Mouse (Mus musculus): ENCODE measurements around the gene Zbtb8os. TPM values are rescaled to one million over a fixed set of nuclear protein-coding genes. Genes with fewer than 3 reads are reported as not detected.

The Zbtb8os gene
- polyA plus RNA-seq, 1 experiment from 2014 or later, result 49.5 TPM

DNA sequence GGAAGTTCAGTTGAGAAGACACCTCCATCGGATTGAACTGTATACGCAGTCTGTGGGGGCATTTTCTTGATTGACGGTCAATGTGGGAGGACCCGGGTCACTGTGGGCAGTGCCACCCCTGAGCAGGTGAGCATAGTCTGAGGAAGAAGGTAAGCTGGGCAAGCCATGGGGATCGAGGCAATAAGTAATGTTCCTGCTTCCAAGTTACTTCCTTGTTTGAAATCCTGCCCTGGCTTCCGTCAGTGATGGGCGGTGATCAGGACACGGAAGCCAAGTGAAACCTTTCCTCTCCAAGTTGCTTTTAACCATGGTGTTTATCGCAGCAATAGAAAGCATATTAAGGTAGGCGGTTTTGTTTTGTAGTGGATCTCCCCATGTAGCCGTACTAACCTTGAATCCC is 50.2 kb downstream of the Zbtb8os start:
- H3K27ac ChIP-seq, result no peak overlapping the region
- H3K9me3 ChIP-seq (replicated peaks), result no peaks in the 10 kb centered on the region
- no peaks in the 10 kb centered on the region for H3K36me3 ChIP-seq
- no peak overlapping the region for H3K4me3 ChIP-seq
- no peak for DNase-seq (ENCODE audit: low spot score)
- H3K4me1 ChIP-seq, result no peaks in the 10 kb centered on the region
- WGBS, result 90% methylated on average over 11 of the region's 11 CpGs
- no peaks in the 10 kb centered on the region for H3K27me3 ChIP-seq (ENCODE audit: low read depth, poor library complexity, severe bottlenecking)

GRCm38 (mm10) chr4:129386269-129386946 is 50.9 kb downstream of the Zbtb8os start:
- Histone ChIP-seq H3K27ac (no peak overlapping the region), H3K4me3 (no peak overlapping the region), H3K9me3 (replicated peaks) (no peaks in the 10 kb centered on the region), H3K36me3 (no peaks in the 10 kb centered on the region), H3K4me1 (no peaks in the 10 kb centered on the region), H3K27me3 (ENCODE audit: low read depth, poor library complexity, severe bottlenecking) (no peaks in the 10 kb centered on the region)
- DNase-seq (ENCODE audit: low spot score), result no peak
- 87% methylated on average over 8 of the region's 8 CpGs for WGBS

DNA sequence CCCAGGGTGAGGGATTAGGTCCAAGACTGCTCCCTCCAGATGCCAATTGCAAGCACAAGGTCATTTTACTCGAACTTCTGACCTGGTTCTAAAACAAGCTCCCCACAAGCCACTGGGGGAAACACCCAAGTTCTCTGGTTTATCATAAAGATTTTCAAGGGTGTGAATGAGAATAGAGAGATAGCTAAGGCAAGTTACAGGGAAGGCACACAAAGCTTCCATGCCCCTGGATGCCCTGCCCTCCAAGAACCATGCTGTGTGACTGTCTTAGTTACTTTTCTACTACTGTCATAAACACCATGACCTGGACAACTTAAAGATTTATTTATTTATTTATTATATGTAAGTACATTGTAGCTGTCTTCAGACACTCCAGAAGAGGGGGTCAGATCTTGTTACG is 51.5 kb downstream of the Zbtb8os start:
- DNase-seq (ENCODE audit: low spot score), result no peak
- Histone ChIP-seq H3K27ac (no peak overlapping the region), H3K4me1 (no peaks in the 10 kb centered on the region), H3K36me3 (no peaks in the 10 kb centered on the region), H3K9me3 (replicated peaks) (no peaks in the 10 kb centered on the region), H3K27me3 (ENCODE audit: low read depth, poor library complexity, severe bottlenecking) (no peaks in the 10 kb centered on the region), H3K4me3 (no peak overlapping the region)
- WGBS, result 82% methylated on average over 2 of the region's 2 CpGs

GRCm38 (mm10) chr4:129388404-129388803 is 52.9 kb downstream of the Zbtb8os start:
- Histone ChIP-seq H3K9me3 (replicated peaks) (no peaks in the 10 kb centered on the region), H3K4me3 (no peak overlapping the region), H3K27me3 (ENCODE audit: low read depth, poor library complexity, severe bottlenecking) (no peaks in the 10 kb centered on the region), H3K4me1 (no peaks in the 10 kb centered on the region), H3K36me3 (no peaks in the 10 kb centered on the region), H3K27ac (no peak overlapping the region)
- no peak for DNase-seq (ENCODE audit: low spot score)
- 91% methylated on average over 5 of the region's 5 CpGs for WGBS

DNA sequence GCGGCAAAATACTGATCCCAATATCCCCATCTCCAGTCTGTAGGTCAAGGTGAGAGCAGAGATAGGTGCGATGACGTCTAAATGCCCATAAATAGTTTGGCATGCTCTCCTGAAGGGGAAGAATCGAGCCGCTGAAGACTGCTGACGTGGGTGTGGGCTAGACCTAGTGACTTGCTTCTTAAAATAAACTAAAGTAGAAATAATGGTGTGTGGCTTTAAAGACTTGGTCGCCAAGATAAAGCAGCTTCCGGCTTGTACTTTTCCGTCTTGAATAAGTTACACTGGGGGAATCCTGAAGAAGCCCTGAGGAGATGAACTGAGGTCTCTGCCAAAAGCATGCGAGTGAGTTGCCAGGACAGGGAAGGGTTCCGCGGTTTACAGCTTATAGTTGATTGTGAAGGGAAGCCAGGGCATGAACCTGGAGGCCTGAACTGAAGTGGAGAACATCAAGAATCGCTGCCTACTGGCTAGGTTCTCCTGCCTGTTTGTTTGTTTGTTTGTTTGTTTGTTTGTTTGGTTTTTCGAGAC is 54.8 kb downstream of the Zbtb8os start:
- H3K4me1 ChIP-seq, result peaks cover 7% of the 10 kb centered on the region; the same call in 1 of the 2 replicates
- no peaks in the 10 kb centered on the region for H3K9me3 ChIP-seq (replicated peaks)
- no peak overlapping the region for H3K27ac ChIP-seq
- no peaks in the 10 kb centered on the region for H3K27me3 ChIP-seq (ENCODE audit: low read depth, poor library complexity, severe bottlenecking)
- H3K36me3 ChIP-seq, result no peaks in the 10 kb centered on the region
- no peak overlapping the region for H3K4me3 ChIP-seq
- WGBS, result 88% methylated on average over 14 of the region's 14 CpGs
- no peak for DNase-seq (ENCODE audit: low spot score)

DNA sequence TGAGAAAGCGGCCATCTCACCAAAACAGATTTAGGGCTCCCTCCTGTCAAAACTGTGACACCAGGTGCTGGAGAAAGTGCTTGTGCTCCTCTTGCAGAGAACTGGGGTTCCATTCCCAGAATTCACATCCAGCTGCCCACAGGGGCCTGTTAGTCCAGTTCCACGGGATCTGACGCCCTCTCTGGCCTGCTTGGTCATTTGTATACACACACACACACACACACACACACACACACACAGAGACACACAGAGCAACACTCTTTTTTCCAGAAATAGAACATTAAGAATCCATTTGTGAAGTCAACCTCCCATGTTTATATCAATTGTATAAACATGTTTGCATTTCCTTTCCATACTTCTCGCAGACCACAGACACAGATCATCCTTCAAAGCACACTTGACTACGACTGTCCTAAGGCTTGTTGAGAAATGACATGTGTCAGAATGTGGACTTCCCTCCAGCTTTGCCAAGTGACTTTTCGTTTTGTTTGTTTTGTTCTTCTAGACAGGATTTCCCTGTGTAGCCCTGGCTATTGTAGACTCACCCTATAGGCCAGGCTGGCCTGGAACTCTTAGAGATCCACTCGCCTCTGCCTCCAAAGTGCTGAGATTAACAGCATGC is 55.6 kb downstream of the Zbtb8os start:
- H3K4me3 ChIP-seq, result no peak overlapping the region
- no peak overlapping the region for H3K27ac ChIP-seq
- H3K9me3 ChIP-seq (replicated peaks), result no peaks in the 10 kb centered on the region
- 89% methylated on average over 7 of the region's 7 CpGs for WGBS
- no peak for DNase-seq (ENCODE audit: low spot score)
- H3K27me3 ChIP-seq (ENCODE audit: low read depth, poor library complexity, severe bottlenecking), result no peaks in the 10 kb centered on the region
- H3K4me1 ChIP-seq, result peaks cover 7% of the 10 kb centered on the region; the same call in 1 of the 2 replicates
- H3K36me3 ChIP-seq, result no peaks in the 10 kb centered on the region

DNA sequence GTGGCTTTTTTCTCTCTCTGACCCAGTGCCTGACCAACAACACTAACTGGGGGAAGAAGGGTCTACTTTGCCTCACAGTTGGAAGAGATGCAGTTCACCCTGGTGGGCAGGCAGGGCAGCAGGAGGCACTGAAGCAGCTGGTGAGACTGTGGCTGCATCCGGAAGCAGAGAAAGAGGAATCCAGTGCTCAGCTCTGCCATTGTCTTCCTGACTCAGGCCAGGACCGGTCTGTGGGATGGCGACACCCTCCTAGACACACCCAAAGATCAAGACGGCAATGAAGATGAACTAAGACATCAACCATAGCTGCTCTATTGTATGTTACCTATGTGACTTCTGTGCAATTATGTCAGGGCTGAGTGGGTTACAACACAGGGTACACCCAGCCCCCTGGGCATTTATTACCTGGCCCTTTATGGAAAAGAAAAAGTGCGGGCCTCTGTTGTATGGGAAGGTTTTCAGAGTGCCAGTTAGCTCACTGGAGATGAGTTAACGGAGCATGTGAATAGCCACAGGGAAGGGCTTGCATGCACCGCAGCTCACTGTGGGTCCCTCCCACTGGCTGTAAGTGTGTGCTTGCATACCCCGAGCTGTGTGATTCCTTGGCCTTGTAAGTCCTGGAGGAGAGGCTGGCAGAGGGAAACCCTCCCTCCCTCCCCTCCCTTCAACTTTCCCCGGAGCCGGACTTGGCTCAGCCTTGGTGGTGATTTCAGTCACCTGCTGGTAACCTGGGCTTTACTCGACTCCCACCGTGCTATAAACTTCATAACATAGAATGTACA is 58.8 kb downstream of the Zbtb8os start:
- Histone ChIP-seq H3K27me3 (ENCODE audit: low read depth, poor library complexity, severe bottlenecking) (no peaks in the 10 kb centered on the region), H3K36me3 (no peaks in the 10 kb centered on the region), H3K4me1 (peaks cover 7% of the 10 kb centered on the region; the same call in 1 of the 2 replicates), H3K9me3 (replicated peaks) (no peaks in the 10 kb centered on the region), H3K4me3 (no peak overlapping the region), H3K27ac (no peak overlapping the region)
- no peak for DNase-seq (ENCODE audit: low spot score)
- WGBS, result 54% methylated on average over 12 of the region's 12 CpGs

DNA sequence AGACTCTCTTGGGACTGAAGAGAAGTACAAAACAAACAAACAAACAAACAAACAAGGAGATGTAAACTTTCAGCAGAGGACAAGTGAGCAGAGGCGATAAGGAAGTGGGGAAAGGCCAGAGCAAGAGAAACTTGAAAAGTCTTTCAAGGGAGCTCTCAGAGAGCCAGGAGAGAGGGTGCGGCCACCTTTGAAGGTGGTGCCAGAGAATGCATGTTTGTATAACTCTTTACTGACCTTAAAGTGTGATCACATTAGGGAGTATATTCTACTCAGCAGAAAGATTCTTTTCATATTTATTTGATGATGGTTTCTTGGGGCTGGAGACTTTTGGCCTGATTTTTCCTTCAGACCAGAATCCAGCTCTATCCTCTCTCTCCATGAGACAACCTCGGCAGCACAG is 61.5 kb downstream of the Zbtb8os start:
- WGBS, result 78% methylated on average over 3 of the region's 3 CpGs
- DNase-seq (ENCODE audit: low spot score), result no peak
- no peaks in the 10 kb centered on the region for H3K9me3 ChIP-seq (replicated peaks)
- H3K27me3 ChIP-seq (ENCODE audit: low read depth, poor library complexity, severe bottlenecking), result no peaks in the 10 kb centered on the region
- no peaks in the 10 kb centered on the region for H3K36me3 ChIP-seq
- no peak overlapping the region for H3K27ac ChIP-seq
- H3K4me1 ChIP-seq, result peaks cover 7% of the 10 kb centered on the region; the same call in 1 of the 2 replicates
- no peak overlapping the region for H3K4me3 ChIP-seq

DNA sequence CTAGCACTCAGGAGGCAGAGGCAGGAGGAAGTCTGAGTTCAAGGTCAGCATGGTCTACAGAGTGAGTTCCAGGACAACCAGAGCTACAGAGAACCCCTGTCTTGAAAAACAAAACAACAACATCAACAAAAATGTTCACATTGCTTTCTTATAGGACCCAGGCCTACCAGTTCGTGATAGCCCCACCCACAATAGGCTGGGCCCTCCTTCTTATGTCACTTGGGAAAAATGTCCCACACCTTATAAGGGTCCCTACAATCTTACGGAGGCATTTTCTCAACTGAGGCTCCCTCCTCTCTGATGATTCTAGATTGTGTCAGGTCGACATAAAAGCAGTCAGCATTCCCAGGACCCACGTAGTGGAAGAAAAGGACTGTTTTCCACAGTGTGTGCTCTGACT is 64.3 kb downstream of the Zbtb8os start:
- H3K4me1 ChIP-seq, result no peaks in the 10 kb centered on the region
- no peak overlapping the region for H3K4me3 ChIP-seq
- no peak for DNase-seq (ENCODE audit: low spot score)
- WGBS, result 82% methylated on average over 4 of the region's 4 CpGs
- H3K27ac ChIP-seq, result no peak overlapping the region
- no peaks in the 10 kb centered on the region for H3K9me3 ChIP-seq (replicated peaks)
- H3K27me3 ChIP-seq (ENCODE audit: low read depth, poor library complexity, severe bottlenecking), result no peaks in the 10 kb centered on the region
- H3K36me3 ChIP-seq, result no peaks in the 10 kb centered on the region

Other genes with a start within 250 kb of the Zbtb8os start
- gene Tmem54, start 230.1 kb upstream of the Zbtb8os start, polyA plus RNA-seq (2016; fragmentation: Nextera tagmentation; extraction: Ambion mirVana), result 6.8 and 7.3 TPM in 2 replicates
- gene Hpca, start 213.7 kb upstream of the Zbtb8os start, polyA plus RNA-seq (2016; fragmentation: Nextera tagmentation; extraction: Ambion mirVana), result 0.30 and 0.69 TPM in 2 replicates
- 2.0 and 2.6 TPM in 2 replicates for gene Fndc5, start 198.7 kb upstream of the Zbtb8os start, polyA plus RNA-seq (2016; fragmentation: Nextera tagmentation; extraction: Ambion mirVana)
- gene S100pbp, start 146.0 kb upstream of the Zbtb8os start, polyA plus RNA-seq (2016; fragmentation: Nextera tagmentation; extraction: Ambion mirVana), result 29.7 and 34.5 TPM in 2 replicates
- 98.9 and 103 TPM in 2 replicates for gene Yars, start 145.9 kb upstream of the Zbtb8os start, polyA plus RNA-seq (2016; fragmentation: Nextera tagmentation; extraction: Ambion mirVana)
- 4.0 and 4.1 TPM in 2 replicates for gene C77080, start 74.3 kb upstream of the Zbtb8os start, polyA plus RNA-seq (2016; fragmentation: Nextera tagmentation; extraction: Ambion mirVana)
- 0.36 and 0.39 TPM in 2 replicates for gene Sync, start 48.1 kb upstream of the Zbtb8os start, polyA plus RNA-seq (2016; fragmentation: Nextera tagmentation; extraction: Ambion mirVana)
- 561 and 589 TPM in 2 replicates for gene Rbbp4, start 325 bp upstream of the Zbtb8os start, polyA plus RNA-seq (2016; fragmentation: Nextera tagmentation; extraction: Ambion mirVana)
- gene Zbtb8a, start 42.4 kb downstream of the Zbtb8os start, polyA plus RNA-seq (2016; fragmentation: Nextera tagmentation; extraction: Ambion mirVana), result 6.3 and 8.0 TPM in 2 replicates
- gene Zbtb8b, start 105.2 kb downstream of the Zbtb8os start, polyA plus RNA-seq (2016; fragmentation: Nextera tagmentation; extraction: Ambion mirVana), result 0.59 and 1.1 TPM in 2 replicates
- 19.9 and 20.5 TPM in 2 replicates for gene Bsdc1, start 125.9 kb downstream of the Zbtb8os start, polyA plus RNA-seq (2016; fragmentation: Nextera tagmentation; extraction: Ambion mirVana)
- gene Tssk3, start 155.3 kb downstream of the Zbtb8os start, polyA plus RNA-seq (2016; fragmentation: Nextera tagmentation; extraction: Ambion mirVana), result 0.11 TPM in 1 of 2 replicates, not detected in the other
- gene Fam229a, start 155.5 kb downstream of the Zbtb8os start, polyA plus RNA-seq (2016; fragmentation: Nextera tagmentation; extraction: Ambion mirVana), result not detected in 2 replicates
- gene Marcksl1, start 177.9 kb downstream of the Zbtb8os start, polyA plus RNA-seq (2016; fragmentation: Nextera tagmentation; extraction: Ambion mirVana), result 1,533 and 1,561 TPM in 2 replicates
- gene Hdac1, start 207.0 kb downstream of the Zbtb8os start, polyA plus RNA-seq (2016; fragmentation: Nextera tagmentation; extraction: Ambion mirVana), result 308 and 336 TPM in 2 replicates
- 10.3 and 13.5 TPM in 2 replicates for gene Lck, start 237.9 kb downstream of the Zbtb8os start, polyA plus RNA-seq (2016; fragmentation: Nextera tagmentation; extraction: Ambion mirVana)
- gene Fam167b, start 242.9 kb downstream of the Zbtb8os start, polyA plus RNA-seq (2016; fragmentation: Nextera tagmentation; extraction: Ambion mirVana), result 2.6 and 5.1 TPM in 2 replicates